Mouse (Mus musculus) thymus, postnatal 0 days (tissue): ENCODE measurements around the gene Wdfy2. TPM values are rescaled to one million over a fixed set of nuclear protein-coding genes. Genes with fewer than 3 reads are reported as not detected.
"Not testable (repeated sequence)": the region's sequence is repeated elsewhere in the genome, so short reads cannot be mapped to it uniquely, and the experiment has no call there.

Experiments
- DNase-seq: peaks from one replicate; pipeline ENCODE4 v3.0.0-alpha.2; 2015; ENCODE audit warnings: low spot score
- polyA plus RNA-seq: library from polyadenylated mRNA; unstranded; fragments of >200 nt; fragmentation: Nextera tagmentation; extraction: Ambion mirVana; gene quantifications from 2 replicates; pipeline ENCODE4 v1.2.1, GENCODE M21; 2015

Wdfy2 gene
- 4.2 and 5.1 TPM in 2 replicates for polyA plus RNA-seq

DNA sequence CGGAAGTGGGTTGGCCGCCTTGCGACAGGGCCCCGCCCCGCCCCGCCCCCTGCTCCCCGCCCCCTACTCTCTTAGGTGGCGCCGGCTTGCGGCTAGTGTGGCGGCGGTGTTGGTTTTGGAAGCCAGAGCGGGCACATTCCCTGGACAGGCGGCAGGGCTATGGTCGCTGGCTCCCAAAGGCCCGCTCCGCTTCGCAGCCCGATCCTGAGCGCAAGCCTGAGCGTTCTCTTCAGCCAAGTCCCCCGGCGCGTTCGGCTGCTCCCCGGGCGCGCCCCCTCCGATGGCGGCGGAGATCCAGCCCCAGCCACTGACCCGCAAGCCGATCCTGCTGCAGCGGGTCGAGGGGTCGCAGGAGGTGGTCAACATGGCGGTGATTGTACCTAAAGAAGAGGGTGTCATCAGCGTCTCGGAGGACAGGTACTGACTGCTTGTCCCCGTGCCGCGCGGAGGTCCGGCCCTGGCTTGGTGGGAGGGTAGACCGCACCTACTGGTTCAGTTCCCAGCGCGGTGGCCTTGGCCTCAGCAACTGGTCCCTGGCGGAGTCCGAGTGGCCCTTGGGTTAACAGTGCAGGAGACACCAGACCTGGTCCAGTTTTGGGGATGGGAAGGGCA is at the start of gene Wdfy2:
Wdfy2 (plus strand) TSS at position 38 of the 612 bp plus-strand sequence.
- DNase-seq, result no peak

GRCm38 (mm10) chr14:62789282-62789681 is 48.2 kb upstream of the Wdfy2 start:
- DNase-seq, result no peak

DNA sequence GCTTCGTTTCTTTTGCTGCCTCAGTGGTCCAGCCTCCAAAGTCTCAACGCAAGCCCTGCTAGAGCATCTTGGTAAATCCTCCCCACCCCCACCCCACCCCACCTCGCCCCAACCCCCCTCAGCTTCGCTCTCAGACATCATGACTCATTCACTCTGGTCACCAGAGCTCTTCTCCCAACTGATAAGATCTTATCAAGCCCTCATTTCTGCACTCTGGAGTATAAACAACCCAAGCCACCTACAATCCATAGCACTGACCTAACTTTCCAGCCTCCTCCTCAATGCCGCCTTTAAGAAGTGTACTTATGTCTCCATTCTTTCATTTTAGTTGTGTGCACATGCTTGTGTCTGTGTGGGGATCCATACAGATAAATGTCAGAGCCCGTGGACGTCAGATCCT is 41.8 kb upstream of the Wdfy2 start:
- no peak for DNase-seq

GRCm38 (mm10) chr14:62798608-62799101 is 38.8 kb upstream of the Wdfy2 start:
- peak; percentile 33 for DNase-seq

DNA sequence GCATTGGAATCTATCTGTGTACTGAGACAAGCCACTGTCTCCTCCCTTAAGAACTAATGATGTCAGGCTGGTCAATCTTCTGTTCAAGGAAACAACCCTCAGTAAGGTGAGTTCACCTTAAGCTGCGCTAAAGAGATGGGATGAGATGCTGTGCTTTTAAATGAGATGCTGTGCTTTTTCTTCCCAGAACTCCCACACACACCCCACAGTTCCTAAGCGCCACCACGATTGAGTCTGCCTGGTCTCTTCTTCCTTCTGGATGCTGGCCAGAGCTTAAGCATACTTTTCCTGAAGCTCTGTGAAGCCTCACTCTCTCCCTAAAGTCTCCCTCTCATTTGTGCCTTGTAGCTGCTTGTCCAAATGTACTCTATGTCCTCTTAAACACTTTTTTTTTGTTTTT is 36.7 kb upstream of the Wdfy2 start:
- DNase-seq, result no peak

DNA sequence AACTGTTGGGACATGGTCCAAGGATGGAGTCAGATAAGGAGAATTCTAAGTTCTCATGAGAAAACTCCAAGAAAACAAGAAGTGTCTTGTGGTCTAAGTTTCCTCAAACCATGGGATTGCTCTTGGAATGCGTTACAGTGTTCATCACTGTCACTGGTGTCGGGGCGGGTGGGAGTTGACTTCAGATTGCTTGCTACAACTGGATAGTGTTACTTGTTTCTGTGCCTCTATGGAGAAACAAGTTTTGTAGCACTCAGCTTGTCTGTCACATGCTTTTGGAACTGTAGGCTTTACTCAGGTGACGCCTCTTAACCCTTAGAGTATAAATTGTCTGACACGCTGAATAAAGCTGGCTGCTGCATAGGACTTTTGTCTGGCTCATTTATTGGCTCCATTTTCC is 34.3 kb upstream of the Wdfy2 start:
- DNase-seq, result no peak

DNA sequence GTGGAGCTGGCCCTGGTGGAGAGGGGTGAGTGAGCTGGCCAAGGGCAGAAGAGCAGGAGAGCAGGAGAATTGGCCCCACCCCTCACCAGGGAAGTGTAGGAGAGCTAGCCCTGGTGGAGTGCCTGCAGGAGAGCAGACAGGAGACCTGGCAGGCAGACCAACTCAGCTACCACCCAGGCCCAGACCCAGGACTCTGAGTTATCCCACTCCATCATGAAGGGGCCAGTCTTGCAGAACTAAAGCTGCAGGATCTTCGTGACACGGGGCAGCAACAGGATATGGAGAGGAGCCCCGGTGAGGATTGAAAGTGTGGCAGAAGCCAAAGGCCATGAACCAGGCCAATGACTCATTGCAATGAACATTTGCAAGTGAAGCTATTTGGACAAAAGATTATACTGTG is 30.6 kb upstream of the Wdfy2 start:
- no peak for DNase-seq

- no peak for DNase-seq
Observed at GRCm38 (mm10) chr14:62808661-62809523, 28.6 kb upstream of the Wdfy2 start.

DNA sequence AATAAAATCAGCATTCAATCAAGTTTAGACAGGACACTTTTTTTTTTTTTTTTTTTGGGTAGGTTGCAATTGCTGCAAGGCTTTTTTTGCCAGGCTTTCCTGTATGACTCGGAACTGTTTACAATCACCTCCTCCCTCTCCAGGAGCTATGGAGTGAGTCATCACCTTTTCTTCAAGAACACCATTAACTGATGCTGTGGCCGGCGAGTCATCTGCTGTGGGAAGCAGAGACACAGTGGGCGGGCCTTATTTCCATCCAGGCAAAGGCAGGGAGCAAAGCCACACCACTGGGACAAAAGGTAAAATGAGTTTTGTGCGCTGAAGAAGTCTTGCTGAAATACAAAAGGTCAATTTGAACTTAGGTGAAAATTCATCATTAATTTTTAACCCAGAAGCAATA is 24.7 kb upstream of the Wdfy2 start:
- DNase-seq, result no peak

DNA sequence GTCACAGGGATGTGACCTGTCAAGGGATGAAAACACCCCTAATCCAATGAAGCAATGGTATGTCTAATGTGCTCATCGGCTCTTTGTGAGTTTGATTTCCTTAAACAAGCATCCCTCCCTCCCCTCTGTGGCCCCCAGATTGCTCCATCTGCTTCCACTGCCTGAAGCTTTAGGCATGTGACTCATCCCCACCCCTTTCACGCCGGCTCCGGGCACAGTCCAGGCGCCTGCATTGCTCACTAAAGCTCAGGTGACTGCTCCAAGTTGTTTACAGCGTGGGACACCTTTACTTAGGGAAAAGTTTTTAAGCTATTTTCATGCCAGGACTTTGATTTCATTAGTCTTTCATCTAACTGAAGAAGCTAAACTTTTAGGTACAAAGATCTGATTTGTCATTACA is 22.9 kb upstream of the Wdfy2 start:
- DNase-seq, result no peak

- no peak for DNase-seq
Observed at GRCm38 (mm10) chr14:62816827-62817226, 20.7 kb upstream of the Wdfy2 start.

DNA sequence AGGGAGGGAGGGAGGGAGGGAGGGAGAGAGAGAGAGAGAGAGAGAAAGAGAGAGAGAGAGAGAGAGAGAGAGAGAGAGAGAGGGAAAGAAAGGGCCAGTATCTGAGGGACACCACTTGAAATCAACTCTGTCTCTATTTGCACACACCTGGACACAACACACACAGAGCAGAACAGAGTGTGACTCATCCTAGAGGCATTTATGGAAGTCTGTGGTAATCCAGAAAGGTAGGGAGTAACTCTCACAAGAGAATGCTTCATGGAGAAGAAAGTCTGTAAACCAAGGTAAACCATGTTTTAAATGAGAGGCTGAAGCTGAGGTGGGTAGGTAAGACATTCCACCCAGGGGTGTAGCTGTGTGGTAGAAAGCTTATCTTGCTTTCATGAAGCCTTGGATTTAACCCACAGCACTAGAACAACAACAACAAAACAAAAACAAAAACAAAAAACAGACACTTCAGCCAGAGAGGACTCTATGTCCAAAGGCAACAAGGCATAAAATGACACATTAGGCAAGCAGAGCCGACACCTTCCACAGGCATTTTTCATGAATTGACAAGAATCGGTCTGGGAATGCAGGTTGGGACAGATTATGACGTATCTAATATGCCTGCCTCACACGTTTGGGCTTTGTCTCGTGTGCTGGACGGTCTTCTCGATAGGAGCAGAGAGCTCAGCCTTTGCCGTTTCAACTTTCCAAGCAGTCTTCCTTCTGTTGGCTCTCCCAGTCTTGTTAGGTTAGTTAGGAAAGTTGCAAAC is 11.7 kb upstream of the Wdfy2 start:
- no peak for DNase-seq

DNA sequence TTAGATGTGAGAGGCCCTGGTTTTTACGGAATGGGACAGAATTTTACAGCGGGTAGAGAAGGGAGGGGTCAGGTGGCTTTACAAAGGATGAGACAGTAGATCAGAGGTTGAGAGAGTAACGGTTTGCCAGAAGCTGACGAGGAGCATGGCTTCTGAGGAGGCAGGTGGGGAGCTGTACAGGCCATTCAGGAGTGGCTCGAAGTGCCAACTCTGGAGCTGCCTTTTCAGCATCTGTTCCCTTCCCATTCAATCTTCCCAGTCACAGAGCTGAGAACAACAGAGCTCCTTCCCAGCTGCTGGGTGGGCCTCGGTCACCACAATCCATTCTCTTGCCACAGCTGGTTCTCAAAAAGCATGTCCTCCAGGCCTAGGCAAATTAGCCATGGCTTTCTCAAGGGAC is 8.2 kb upstream of the Wdfy2 start:
- DNase-seq, result no peak

DNA sequence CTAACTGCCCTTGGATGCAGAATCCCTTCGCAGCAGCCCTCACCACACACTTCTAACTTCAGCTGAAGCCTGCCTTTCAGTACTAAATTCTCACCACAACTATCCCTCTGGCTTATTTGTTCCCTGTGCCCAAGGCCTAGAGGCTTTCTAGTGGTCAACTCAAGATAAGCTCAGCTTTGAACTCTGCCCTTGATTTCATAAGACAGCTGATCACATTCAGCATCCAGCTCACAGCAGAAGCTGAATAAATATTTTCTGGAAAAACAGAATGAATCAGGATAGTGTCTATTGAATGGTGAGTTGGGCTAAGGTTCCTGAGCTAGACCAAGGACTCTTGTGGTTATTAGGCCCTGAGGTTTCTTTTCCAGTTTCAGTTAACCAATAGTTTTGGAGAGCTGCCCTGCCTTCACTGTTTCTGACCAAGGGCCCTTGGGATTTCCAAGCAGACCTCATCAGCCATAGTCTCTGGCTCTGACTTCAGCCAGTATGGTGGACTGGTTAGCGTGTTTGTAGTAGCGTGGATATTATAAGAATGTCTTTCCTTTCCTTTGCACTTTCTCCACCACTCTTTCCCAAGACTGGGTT is 5.7 kb upstream of the Wdfy2 start:
- DNase-seq, result no peak

DNA sequence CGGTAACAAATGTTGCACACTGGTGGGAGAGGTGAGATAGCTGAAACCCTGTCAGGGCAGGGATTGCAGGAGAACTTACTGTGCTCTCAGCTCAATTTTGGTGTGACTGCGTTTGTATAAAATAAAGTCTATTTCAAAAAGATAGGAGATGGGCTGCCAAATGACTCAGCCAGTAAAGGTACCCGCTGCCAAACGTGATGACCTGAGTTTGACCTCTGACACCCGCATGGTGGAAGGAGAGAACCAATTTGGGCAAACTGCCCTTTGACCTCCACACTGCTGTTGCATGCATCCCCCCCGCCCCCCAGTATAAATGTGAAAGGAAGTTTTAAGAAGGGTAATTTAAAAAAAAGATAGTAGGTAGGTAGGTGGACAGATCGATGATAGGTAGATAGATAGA is 4.4 kb upstream of the Wdfy2 start:
- no peak for DNase-seq

- DNase-seq, result no peak
Observed at GRCm38 (mm10) chr14:62833541-62833940, 3.9 kb upstream of the Wdfy2 start.

DNA sequence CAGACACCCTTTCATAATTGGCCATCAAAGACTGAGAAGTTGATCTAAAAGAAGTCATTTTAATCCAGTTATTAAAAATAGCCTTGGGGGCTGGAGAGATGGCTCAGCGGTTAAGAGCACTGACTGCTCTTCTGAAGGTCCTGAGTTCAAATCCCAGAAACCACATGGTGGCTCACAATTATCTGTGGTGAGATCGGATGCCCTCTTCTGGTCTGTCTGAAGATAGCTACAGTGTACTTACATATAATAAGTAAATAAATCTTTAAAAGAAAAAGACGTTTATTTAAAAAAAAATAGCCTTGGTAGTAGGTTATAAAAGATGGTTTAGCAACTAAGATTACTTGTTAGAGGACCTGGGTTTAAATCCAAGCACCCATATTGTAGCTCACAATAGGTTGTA is 1.7 kb upstream of the Wdfy2 start:
- not testable (repeated sequence) for DNase-seq

- peak; percentile 99 for DNase-seq
Observed at GRCm38 (mm10) chr14:62836926-62837640, 395 bp upstream of the Wdfy2 start.

DNA sequence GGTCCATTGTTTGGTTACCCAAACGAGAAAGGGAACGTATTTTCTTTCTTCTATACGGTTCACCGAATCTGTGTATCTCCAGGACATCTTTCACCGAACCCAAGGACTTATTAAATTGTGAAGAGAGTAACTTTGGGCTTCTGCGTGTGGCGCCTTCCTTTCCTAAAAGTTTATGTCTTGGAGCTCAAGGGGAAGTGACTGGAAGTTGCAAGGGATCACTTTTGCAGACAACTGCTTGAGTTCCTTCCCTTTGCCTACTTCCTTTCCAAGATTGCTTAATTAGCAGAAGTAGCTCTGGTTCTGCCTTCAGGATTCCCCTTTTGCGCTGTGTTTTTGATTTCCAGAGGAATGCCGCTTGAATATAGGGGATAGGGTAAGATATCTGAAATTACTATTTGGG is 858 bp downstream of the Wdfy2 start:
- DNase-seq, result no peak

GRCm38 (mm10) chr14:62841726-62842125 is 4.2 kb downstream of the Wdfy2 start:
- DNase-seq, result no peak

DNA sequence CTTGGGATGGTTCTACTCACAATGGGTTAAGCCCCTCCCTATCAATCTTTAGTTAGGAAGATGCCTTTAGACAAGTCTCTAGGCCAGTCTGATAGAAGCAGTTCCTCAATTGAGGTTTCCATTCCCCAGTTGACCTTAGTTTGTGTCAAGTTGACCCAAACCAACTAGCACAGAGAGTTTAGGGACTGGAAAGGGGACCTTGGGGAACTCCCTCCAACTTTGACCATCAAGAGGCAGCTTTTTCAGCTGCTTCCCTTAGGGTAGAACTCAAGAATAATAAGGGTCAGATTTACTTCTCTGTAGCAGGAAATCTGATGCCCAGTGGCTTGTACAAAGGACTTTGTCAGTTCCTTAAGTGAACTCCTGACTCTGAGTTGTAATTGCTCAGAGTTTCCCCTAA is 5.0 kb downstream of the Wdfy2 start:
- DNase-seq, result no peak
